Mouse (Mus musculus): ENCODE results near the gene Adgrb2. TPM values are rescaled to one million over a fixed set of nuclear protein-coding genes. Genes with fewer than 3 reads are reported as not detected.

Adgrb2 gene
- total and polyA plus RNA-seq, 3 experiments: 0.04 to 0.15 TPM; not detected in 1

GRCm38 (mm10) chr4:130048203-130048479, 63.5 kb downstream of the Adgrb2 start:
- H3K36me3 ChIP-seq (ENCODE audit: control insufficient read depth in 1 of 2, insufficient read depth in 2 of 2, low read length in 2 of 2): no peaks in the 10 kb centered on the region
- no peak overlapping the region for H3K9ac ChIP-seq (ENCODE audit: control insufficient read depth, low read depth, low read length, poor library complexity, severe bottlenecking)
- H3K4me3 ChIP-seq (ENCODE audit: control insufficient read depth in 1 of 2, insufficient read depth in 1 of 2, low read depth in 2 of 2, low read length in 2 of 2): no peak overlapping the region
- no peaks in the 10 kb centered on the region for H3K9me3 ChIP-seq (replicated peaks; ENCODE audit: insufficient read depth, low read length)
- no peak for TF ChIP-seq ZMIZ1 (IDR thresholded peaks at IDR 0.05; ENCODE audit: low read depth, low read length)
- no peak for TF ChIP-seq ETS1 (IDR thresholded peaks at IDR 0.05; ENCODE audit: low read depth, low read length)
- TF ChIP-seq GABPA (IDR thresholded peaks at IDR 0.05; ENCODE audit: low read depth, low read length): no peak
- no peak for TF ChIP-seq MYC (IDR thresholded peaks at IDR 0.05; ENCODE audit: low read depth, low read length)
- no peak for TF ChIP-seq MEF2A (IDR thresholded peaks at IDR 0.05; ENCODE audit: extremely low read depth, insufficient replicate concordance, low read depth, low read length, poor library complexity, severe bottlenecking)
- no peak for TF ChIP-seq KAT2A (conservative IDR thresholded peaks at IDR 0.05; ENCODE audit: low read depth, low read length)
- no peak for TF ChIP-seq MAFK (IDR thresholded peaks at IDR 0.05; ENCODE audit: borderline replicate concordance, low read depth, low read length)
- TF ChIP-seq ZC3H11A (IDR thresholded peaks at IDR 0.05; ENCODE audit: low read depth, low read length): no peak
- TF ChIP-seq HCFC1 (IDR thresholded peaks at IDR 0.05; ENCODE audit: low read depth, low read length): no peak
- TF ChIP-seq UBTF (IDR thresholded peaks at IDR 0.05; ENCODE audit: borderline replicate concordance, insufficient read depth, low read depth, low read length): no peak
- TF ChIP-seq CHD2 (IDR thresholded peaks at IDR 0.05; ENCODE audit: low read length): no peak
- no peaks in the 10 kb centered on the region for H3K79me2 ChIP-seq (ENCODE audit: control insufficient read depth, insufficient read depth, low read length, poor library complexity)
- no peak for DNase-seq (ENCODE audit: low read depth, low spot score)
- peaks cover 0 to 4% of the 10 kb centered on the region in 2 experiments; a peak in 2 of 4 replicates for H3K27me3 ChIP-seq (ENCODE audit: control insufficient read depth in 1 of 2, insufficient read depth in 2 of 2, low read length in 2 of 2)
- H3K4me1 ChIP-seq (ENCODE audit: control insufficient read depth in 1 of 2, insufficient read depth in 2 of 2, low read length in 2 of 2): no peaks in the 10 kb centered on the region
- no peak overlapping the region for H3K27ac ChIP-seq (ENCODE audit: control insufficient read depth, low read depth, low read length)

- no peak for TF ChIP-seq GABPA (IDR thresholded peaks at IDR 0.05; ENCODE audit: low read depth, low read length)
- no peak for TF ChIP-seq RCOR1 (IDR thresholded peaks at IDR 0.05; ENCODE audit: low read depth, low read length)
- TF ChIP-seq EP300 (IDR thresholded peaks at IDR 0.05; ENCODE audit: low read depth in 1 of 2, low read length in 2 of 2): no peak
- Histone ChIP-seq H3K9ac (ENCODE audit: control insufficient read depth, low read depth, low read length, poor library complexity, severe bottlenecking) (no peak overlapping the region), H3K79me2 (ENCODE audit: control insufficient read depth, insufficient read depth, low read length, poor library complexity) (no peaks in the 10 kb centered on the region), H3K9me3 (replicated peaks; ENCODE audit: insufficient read depth, low read length) (no peaks in the 10 kb centered on the region), H3K36me3 (ENCODE audit: control insufficient read depth in 1 of 2, insufficient read depth in 2 of 2, low read length in 2 of 2) (no peaks in the 10 kb centered on the region), H3K4me1 (ENCODE audit: control insufficient read depth in 1 of 2, insufficient read depth in 2 of 2, low read length in 2 of 2) (no peaks in the 10 kb centered on the region), H3K27ac (ENCODE audit: control insufficient read depth, low read depth, low read length) (no peak overlapping the region), H3K27me3 (ENCODE audit: control insufficient read depth in 1 of 2, insufficient read depth in 2 of 2, low read length in 2 of 2) (peaks cover 0 to 2% of the 10 kb centered on the region in 2 experiments; a peak in 1 of 4 replicates), H3K4me3 (ENCODE audit: control insufficient read depth in 1 of 2, insufficient read depth in 1 of 2, low read depth in 2 of 2, low read length in 2 of 2) (no peak overlapping the region)
- DNase-seq (ENCODE audit: low read depth, low spot score): peak; percentile 22
Measured at GRCm38 (mm10) chr4:130050056-130050824, 65.6 kb downstream of the Adgrb2 start.

GRCm38 (mm10) chr4:130052283-130052682, 67.6 kb downstream of the Adgrb2 start:
- no peaks in the 10 kb centered on the region for H3K27me3 ChIP-seq (ENCODE audit: control insufficient read depth in 1 of 2, insufficient read depth in 2 of 2, low read length in 2 of 2)
- DNase-seq (ENCODE audit: low read depth, low spot score): peak; percentile 8
- TF ChIP-seq ZMIZ1 (IDR thresholded peaks at IDR 0.05; ENCODE audit: low read depth, low read length): no peak
- no peak for TF ChIP-seq MAFK (IDR thresholded peaks at IDR 0.05; ENCODE audit: borderline replicate concordance, low read depth, low read length)
- no peak for TF ChIP-seq ZKSCAN1 (IDR thresholded peaks at IDR 0.05; ENCODE audit: low read depth, low read length)
- TF ChIP-seq CTCF (IDR thresholded peaks at IDR 0.05 in 2 of 3, conservative IDR thresholded peaks at IDR 0.05 in 1 of 3; ENCODE audit: control insufficient read depth in 1 of 3, insufficient read depth in 1 of 3, low read depth in 2 of 3, low read length in 3 of 3, poor library complexity in 1 of 3, severe bottlenecking in 1 of 3): peak; percentile 15 to 40 (median 22); a peak in 3 of 6 replicates
- no peak for TF ChIP-seq UBTF (IDR thresholded peaks at IDR 0.05; ENCODE audit: borderline replicate concordance, insufficient read depth, low read depth, low read length)
- no peak for TF ChIP-seq EP300 (IDR thresholded peaks at IDR 0.05; ENCODE audit: low read depth in 1 of 2, low read length in 2 of 2)
- TF ChIP-seq ELF1 (IDR thresholded peaks at IDR 0.05; ENCODE audit: low read depth, low read length): no peak
- TF ChIP-seq JUND (IDR thresholded peaks at IDR 0.05; ENCODE audit: low read depth, low read length): no peak
- TF ChIP-seq POLR2AphosphoS2 (IDR thresholded peaks at IDR 0.05; ENCODE audit: low read length): no peak
- no peak for TF ChIP-seq MEF2A (IDR thresholded peaks at IDR 0.05; ENCODE audit: extremely low read depth, insufficient replicate concordance, low read depth, low read length, poor library complexity, severe bottlenecking)
- no peak for TF ChIP-seq POLR2A (IDR thresholded peaks at IDR 0.05; ENCODE audit: control insufficient read depth in 1 of 2, insufficient read depth in 1 of 2, low read depth in 1 of 2, low read length in 2 of 2, poor library complexity in 1 of 2)
- peak; percentile 33; the same call in 1 of the 2 replicates for TF ChIP-seq SMC3 (IDR thresholded peaks at IDR 0.05; ENCODE audit: low read depth, low read length)

More at GRCm38 (mm10) chr4:130052283-130052682, 67.6 kb downstream of the Adgrb2 start:
- Histone ChIP-seq H3K27ac (ENCODE audit: control insufficient read depth, low read depth, low read length) (no peak overlapping the region), H3K36me3 (ENCODE audit: control insufficient read depth in 1 of 2, insufficient read depth in 2 of 2, low read length in 2 of 2) (no peaks in the 10 kb centered on the region), H3K9ac (ENCODE audit: control insufficient read depth, low read depth, low read length, poor library complexity, severe bottlenecking) (no peak overlapping the region), H3K4me3 (ENCODE audit: control insufficient read depth in 1 of 2, insufficient read depth in 1 of 2, low read depth in 2 of 2, low read length in 2 of 2) (no peak overlapping the region), H3K4me1 (ENCODE audit: control insufficient read depth in 1 of 2, insufficient read depth in 2 of 2, low read length in 2 of 2) (no peaks in the 10 kb centered on the region), H3K9me3 (replicated peaks; ENCODE audit: insufficient read depth, low read length) (no peaks in the 10 kb centered on the region), H3K79me2 (ENCODE audit: control insufficient read depth, insufficient read depth, low read length, poor library complexity) (no peaks in the 10 kb centered on the region)

Measured in MEL (cell line).